Mouse (Mus musculus) spleen, adult 18-20 months (tissue): ENCODE results near the gene Ociad2.
"Not testable (repeated sequence)": the region's sequence is repeated elsewhere in the genome, so short reads cannot be mapped to it uniquely, and the experiment has no call there.

Experiments
- DNase-seq, 2 experiments: peaks; one replicate each; pipeline ENCODE4 v3.0.0; 2022; ENCODE audit warnings: mixed read lengths in 2 of 2

Gene Ociad2

GRCm38 (mm10) chr5:73351796-73352195, 11.0 kb upstream of the Ociad2 start:
- DNase-seq: no peak

GRCm38 (mm10) chr5:73349514-73349913, 8.7 kb upstream of the Ociad2 start:
- DNase-seq: no peak

- no peak for DNase-seq
Observed at GRCm38 (mm10) chr5:73345254-73345653, 4.4 kb upstream of the Ociad2 start.

- DNase-seq: no peak
Observed at GRCm38 (mm10) chr5:73344310-73344709, 3.5 kb upstream of the Ociad2 start.

GRCm38 (mm10) chr5:73342701-73343355, 2.0 kb upstream of the Ociad2 start:
- no peak for DNase-seq

GRCm38 (mm10) chr5:73339779-73340722, 777 bp downstream of the Ociad2 start:
- DNase-seq: no peak

- no peak for DNase-seq
Observed at GRCm38 (mm10) chr5:73338832-73339163, 2.0 kb downstream of the Ociad2 start.

DNA sequence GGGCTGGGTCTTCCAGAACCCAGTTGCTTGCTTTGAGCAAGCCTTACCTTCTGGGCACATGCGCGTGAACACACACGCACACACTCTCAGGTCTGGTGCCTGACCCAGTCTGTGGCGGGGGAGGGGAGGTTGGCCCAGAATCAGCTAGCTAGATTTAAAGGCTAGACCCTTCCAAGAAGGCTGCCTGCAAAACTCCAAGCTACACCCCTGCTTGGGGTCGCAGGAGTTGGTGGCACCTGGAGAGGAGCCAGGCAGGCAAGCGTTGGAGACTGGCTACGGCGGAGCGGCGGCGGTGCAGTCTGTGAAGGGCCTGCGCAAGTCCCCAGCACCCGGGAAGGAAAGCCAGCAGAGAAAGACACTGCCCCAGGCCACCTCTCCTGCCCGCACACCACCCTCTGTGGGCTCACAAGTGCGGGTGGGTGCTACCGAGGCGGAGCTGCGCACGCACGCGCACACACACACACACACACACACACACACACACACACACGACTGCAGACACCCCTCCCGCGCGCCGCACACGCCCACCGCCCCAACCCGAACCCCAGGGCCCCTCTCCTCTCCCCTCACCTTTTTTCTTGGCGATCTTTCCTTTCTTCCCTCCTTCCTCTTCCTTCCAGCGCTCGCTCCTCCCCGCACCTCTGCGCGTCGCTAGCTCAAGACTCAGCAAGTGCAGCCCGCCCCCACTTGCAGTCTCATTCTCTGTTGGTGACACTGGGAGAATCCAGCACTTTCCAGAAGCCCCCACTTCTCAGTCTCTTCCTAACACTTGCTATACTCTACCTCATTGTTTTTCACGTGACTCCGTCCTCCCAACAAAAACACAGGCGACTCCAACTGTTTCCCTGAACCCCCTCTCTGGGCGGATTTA, 2.6 kb downstream of the Ociad2 start:
- no peak for DNase-seq

DNA sequence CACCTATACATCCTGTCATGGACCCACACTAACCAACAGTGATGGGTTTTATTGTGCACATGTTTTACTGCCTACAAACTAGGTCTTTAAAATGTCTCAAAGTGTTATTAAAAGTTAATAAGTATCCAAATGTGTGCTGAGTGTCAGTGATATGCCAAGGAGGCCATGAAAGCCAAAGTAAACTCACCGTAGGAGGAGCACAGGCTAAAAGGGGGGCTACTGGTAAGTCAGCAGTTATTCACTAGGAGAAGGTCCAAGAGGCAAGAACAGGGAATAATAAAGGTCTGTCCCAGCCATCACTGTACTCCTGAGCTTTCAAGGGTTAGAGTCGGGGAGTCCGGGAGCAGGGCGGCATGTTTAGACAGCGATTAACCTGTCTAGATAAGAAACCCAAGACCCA, 4.4 kb downstream of the Ociad2 start:
- DNase-seq: no peak

GRCm38 (mm10) chr5:73331002-73331401, 9.8 kb downstream of the Ociad2 start:
- DNase-seq: no peak

DNA sequence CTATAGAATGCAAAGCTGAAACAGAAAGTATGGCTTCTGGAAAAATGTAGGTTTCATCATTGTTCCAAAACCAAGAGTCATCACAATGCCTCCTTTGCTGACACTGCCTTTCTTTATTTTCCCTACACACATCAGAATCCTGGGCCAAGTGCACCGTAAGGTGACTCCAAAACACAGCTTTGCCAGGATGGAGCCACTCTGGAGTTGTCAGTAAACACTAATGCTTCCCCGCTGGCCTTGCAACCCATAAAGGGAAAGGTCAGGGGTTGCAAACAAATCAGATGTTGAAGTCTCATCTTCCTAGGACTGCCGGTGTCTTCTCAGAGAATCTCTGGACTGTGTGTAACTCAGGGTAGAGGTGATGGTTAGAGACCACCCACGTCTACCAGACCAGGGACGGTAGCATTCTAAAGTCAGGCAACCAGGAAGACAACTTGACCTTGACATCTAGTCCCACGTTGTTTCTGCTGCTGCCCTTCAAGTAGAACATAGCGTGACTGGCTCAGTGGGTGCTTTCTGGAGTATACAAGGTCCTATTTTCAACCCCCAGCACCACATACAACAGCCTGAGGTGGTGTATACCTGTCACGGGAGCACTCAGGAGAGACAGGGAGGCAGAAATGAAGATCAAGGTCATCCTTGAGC, 16.2 kb downstream of the Ociad2 start:
- no peak for DNase-seq

DNA sequence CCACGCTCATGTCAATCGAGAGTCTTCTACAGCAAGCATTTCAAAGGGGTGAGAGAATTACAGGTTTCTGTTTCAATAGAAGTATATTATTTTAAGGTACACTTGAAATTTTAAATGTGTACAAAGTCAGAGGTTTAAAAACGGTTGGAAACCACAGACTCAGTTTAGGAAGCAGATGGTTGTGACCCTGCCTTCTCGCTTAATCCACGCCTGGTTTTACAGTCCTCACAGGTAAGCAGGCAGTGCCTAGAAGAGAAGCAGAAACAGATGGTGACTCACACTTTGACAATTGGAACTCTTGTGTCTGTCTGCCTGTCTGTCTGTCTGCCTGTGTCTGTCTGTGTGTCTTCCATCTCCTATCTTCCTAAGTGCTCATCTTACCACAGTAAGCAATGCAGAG, 17.2 kb downstream of the Ociad2 start:
- no peak for DNase-seq

GRCm38 (mm10) chr5:73322684-73323083, 18.1 kb downstream of the Ociad2 start:
- DNase-seq: not testable (repeated sequence)

DNA sequence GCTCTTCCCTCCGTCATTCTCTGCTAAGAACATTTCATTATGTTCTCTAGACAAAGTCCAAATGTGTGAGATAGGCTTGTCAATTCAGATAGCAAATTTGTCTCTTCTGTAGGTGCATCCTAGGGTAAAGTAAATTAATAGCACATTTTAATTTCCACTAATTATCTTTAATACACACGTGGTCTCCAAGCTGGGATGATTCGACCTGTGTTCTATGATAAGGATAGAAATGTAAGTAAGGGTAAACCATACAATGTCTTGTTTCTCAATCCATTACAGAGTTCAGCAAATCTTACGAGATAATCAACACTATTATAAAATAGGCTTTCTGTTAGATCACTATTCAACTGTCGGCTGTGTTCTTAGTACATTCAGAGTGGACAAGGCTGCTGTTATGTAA, 21.5 kb downstream of the Ociad2 start:
- no peak for DNase-seq

GRCm38 (mm10) chr5:73314654-73315053, 26.2 kb downstream of the Ociad2 start:
- DNase-seq: no peak

DNA sequence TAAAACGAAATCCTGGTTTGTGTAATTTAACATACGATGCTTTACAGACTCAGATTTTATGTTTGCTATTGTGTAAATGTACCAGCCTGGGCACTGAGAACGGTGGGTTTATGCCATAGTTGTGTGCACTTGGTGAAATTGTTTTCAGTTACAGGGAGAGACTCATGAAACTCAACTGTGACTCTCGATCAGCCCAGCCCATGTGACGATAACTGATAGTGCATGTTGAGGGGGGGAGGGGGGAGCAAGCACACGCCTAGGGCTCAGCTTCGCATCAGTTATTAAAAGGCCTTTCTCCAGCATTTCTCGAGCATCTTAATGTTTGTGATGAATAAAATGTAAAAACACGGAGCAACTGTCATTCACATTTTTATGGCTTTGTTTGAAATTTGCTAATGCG, 27.2 kb downstream of the Ociad2 start:
- DNase-seq: no peak

- DNase-seq: no peak
Observed at GRCm38 (mm10) chr5:73311458-73311857, 29.4 kb downstream of the Ociad2 start.

GRCm38 (mm10) chr5:73310401-73310800, 30.4 kb downstream of the Ociad2 start:
- DNase-seq: no peak

- no peak for DNase-seq
Observed at GRCm38 (mm10) chr5:73309496-73309895, 31.3 kb downstream of the Ociad2 start.

DNA sequence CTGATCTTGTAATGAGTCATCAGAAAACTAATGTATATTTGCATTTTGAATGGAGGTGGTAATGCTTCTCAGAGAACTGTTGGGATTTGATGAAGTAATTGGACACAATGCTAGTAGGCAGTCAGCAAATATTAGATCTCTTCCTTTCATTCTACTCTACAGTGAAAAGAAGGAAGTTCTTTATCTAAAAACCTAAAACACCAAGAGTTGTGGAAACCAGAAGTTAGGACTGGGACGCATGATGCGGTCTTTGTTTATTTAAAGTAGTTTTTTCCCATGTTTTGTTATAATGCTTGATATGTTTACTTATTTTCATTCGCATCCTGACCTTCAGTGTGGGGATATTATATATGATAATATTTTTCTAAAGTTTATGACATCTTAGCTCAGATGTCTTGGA, 33.5 kb downstream of the Ociad2 start:
- DNase-seq: no peak

- no peak for DNase-seq
Observed at GRCm38 (mm10) chr5:73306486-73306885, 34.3 kb downstream of the Ociad2 start.

DNA sequence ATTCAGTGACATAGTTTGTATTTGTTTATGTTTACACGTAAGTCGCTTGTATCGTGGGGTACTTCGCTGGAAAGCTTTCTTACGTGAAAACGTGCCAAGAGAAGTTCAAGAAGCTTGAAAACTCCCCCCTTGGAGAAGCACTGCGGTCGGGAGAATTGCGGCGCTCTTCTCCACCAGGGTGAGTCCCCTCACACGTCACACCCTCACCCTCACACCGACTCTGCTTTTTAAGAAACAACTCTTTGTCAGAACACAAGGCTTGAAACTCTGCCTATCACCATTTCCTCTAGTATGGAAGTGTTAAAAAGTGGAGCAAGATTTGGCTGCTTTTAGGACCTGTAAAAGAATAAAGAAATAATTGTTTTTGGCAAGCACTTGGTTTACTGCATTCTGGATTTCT, 36.3 kb downstream of the Ociad2 start:
- DNase-seq: no peak
